Mouse (Mus musculus): ENCODE data around the gene Gm10715. TPM values are rescaled to one million over a fixed set of nuclear protein-coding genes. Genes with fewer than 3 reads are reported as not detected.
"Not testable (repeated sequence)": the region's sequence is repeated elsewhere in the genome, so short reads cannot be mapped to it uniquely, and the experiment has no call there.

Gene Gm10715
- total and polyA plus RNA-seq, 2 experiments: not detected

GRCm38 (mm10) chr9:3030677-3031318 lies 5.9 kb upstream of the Gm10715 start:
- not testable (repeated sequence) for H3K9ac ChIP-seq (ENCODE audit: low read depth, low read length); H3K4me3 ChIP-seq (ENCODE audit: insufficient read depth, low read depth, low read length); H3K79me2 ChIP-seq (ENCODE audit: control insufficient read depth, insufficient read depth, low read length); H3K36me3 ChIP-seq (ENCODE audit: control insufficient read depth, insufficient read depth, low read length); H3K27ac ChIP-seq (replicated peaks; ENCODE audit: insufficient read depth, low read depth, low read length); H3K4me1 ChIP-seq (ENCODE audit: control insufficient read depth, insufficient read depth, low read length); H3K27me3 ChIP-seq (ENCODE audit: control insufficient read depth, insufficient read depth, low read length)
- 53% methylated on average over 3 of the region's 10 CpGs for WGBS
- peak; percentile 82 for DNase-seq (ENCODE audit: extremely low read depth, low read depth, low spot score)

GRCm38 (mm10) chr9:3034299-3034698 lies 2.4 kb upstream of the Gm10715 start, which contains the start of gene Gm17535:
TSS of gene Gm17535 (plus strand) at chr9:3034599.
- not testable (repeated sequence) for H3K79me2 ChIP-seq (ENCODE audit: control insufficient read depth, insufficient read depth, low read length); H3K4me1 ChIP-seq (ENCODE audit: control insufficient read depth, insufficient read depth, low read length); H3K27ac ChIP-seq (replicated peaks; ENCODE audit: insufficient read depth, low read depth, low read length); H3K36me3 ChIP-seq (ENCODE audit: control insufficient read depth, insufficient read depth, low read length); DNase-seq (ENCODE audit: extremely low read depth, low read depth, low spot score); H3K4me3 ChIP-seq (ENCODE audit: insufficient read depth, low read depth, low read length); H3K9ac ChIP-seq (ENCODE audit: low read depth, low read length); H3K27me3 ChIP-seq (ENCODE audit: control insufficient read depth, insufficient read depth, low read length)
- whole genome bisulfite sequencing: 50% methylated on average over 1 of the region's 8 CpGs

- H3K79me2 ChIP-seq (ENCODE audit: control insufficient read depth, insufficient read depth, low read length); H3K27ac ChIP-seq (replicated peaks; ENCODE audit: insufficient read depth, low read depth, low read length); H3K36me3 ChIP-seq (ENCODE audit: control insufficient read depth, insufficient read depth, low read length); H3K27me3 ChIP-seq (ENCODE audit: control insufficient read depth, insufficient read depth, low read length); H3K9ac ChIP-seq (ENCODE audit: low read depth, low read length); H3K4me1 ChIP-seq (ENCODE audit: control insufficient read depth, insufficient read depth, low read length); H3K4me3 ChIP-seq (ENCODE audit: insufficient read depth, low read depth, low read length): not testable (repeated sequence)
- 65% methylated on average over 4 of the region's 4 CpGs for WGBS
- peak; percentile 55 for DNase-seq (ENCODE audit: extremely low read depth, low read depth, low spot score)
These were observed 1.5 kb downstream of the Gm10715 start for GRCm38 (mm10) chr9:3038161-3038560.

Other genes starting within 250 kb of the Gm10715 start
- not detected in 2 replicates for gene Gm10722, start 36.0 kb upstream of the Gm10715 start, total RNA-seq (2014; rRNA removed)
- gene Gm10722, start 36.0 kb upstream of the Gm10715 start, polyA plus RNA-seq (2012; rRNA removed): not detected in 2 replicates
- not detected in 2 replicates for gene Gm11168, start 33.5 kb upstream of the Gm10715 start, total RNA-seq (2014; rRNA removed)
- gene Gm11168, start 33.5 kb upstream of the Gm10715 start, polyA plus RNA-seq (2012; rRNA removed): not detected in 2 replicates
- gene Gm10721, start 23.7 kb upstream of the Gm10715 start, total RNA-seq (2014; rRNA removed): 0.34 TPM in 1 of 2 replicates, not detected in the other
- gene Gm10721, start 23.7 kb upstream of the Gm10715 start, polyA plus RNA-seq (2012; rRNA removed): not detected in 2 replicates
- gene Gm10720, start 21.2 kb upstream of the Gm10715 start, total RNA-seq (2014; rRNA removed): not detected in 2 replicates
- gene Gm10720, start 21.2 kb upstream of the Gm10715 start, polyA plus RNA-seq (2012; rRNA removed): not detected in 2 replicates
- gene Gm10719, start 19.5 kb upstream of the Gm10715 start, total RNA-seq (2014; rRNA removed): 0.46 and 1.1 TPM in 2 replicates
- not detected in 2 replicates for gene Gm10719, start 19.5 kb upstream of the Gm10715 start, polyA plus RNA-seq (2012; rRNA removed)
- gene Gm10718, start 13.3 kb upstream of the Gm10715 start, total RNA-seq (2014; rRNA removed): 0.46 and 4.8 TPM in 2 replicates
- gene Gm10718, start 13.3 kb upstream of the Gm10715 start, polyA plus RNA-seq (2012; rRNA removed): not detected in 2 replicates
- not detected in 2 replicates for gene Gm10717, start 11.5 kb upstream of the Gm10715 start, total RNA-seq (2014; rRNA removed)
- gene Gm10717, start 11.5 kb upstream of the Gm10715 start, polyA plus RNA-seq (2012; rRNA removed): not detected in 2 replicates
- 0.27 TPM in 1 of 2 replicates, not detected in the other for gene Gm17535, start 2.3 kb upstream of the Gm10715 start, total RNA-seq (2014; rRNA removed)
- not detected in 2 replicates for gene Gm17535, start 2.3 kb upstream of the Gm10715 start, polyA plus RNA-seq (2012; rRNA removed)

Data from liver, adult 2 months (tissue).